Mouse (Mus musculus) gastrocnemius, adult 2 months (tissue): ENCODE measurements around the gene Spsb4. TPM values are rescaled to one million over a fixed set of nuclear protein-coding genes. Genes with fewer than 3 reads are reported as not detected.
A peak's percentile ranks its signal among the peaks of the same experiment; 100 is the strongest.

ENCODE experiments used
- DNase-seq: peaks from one replicate; pipeline ENCODE4 v3.0.0; 2022
- H3K27ac ChIP-seq: fragments of 200-600 bp; 2 replicates; pipeline ENCODE4 v1.8.1; 2022; ENCODE audit warnings: mild to moderate bottlenecking
- H3K4me3 ChIP-seq: fragments of 200-600 bp; 2 replicates; pipeline ENCODE4 v1.8.1; 2022; ENCODE audit warnings: mild to moderate bottlenecking, moderate library complexity
- CTCF ChIP-seq: fragments of 200-600 bp; IDR thresholded peaks from 2 replicates; pipeline ENCODE4 v1.8.1; 2022; ENCODE audit warnings: antibody characterized with exemption, mild to moderate bottlenecking, moderate library complexity
- intact Hi-C: fragments of 180-260 bp; cut with DNase I; formaldehyde crosslinking; loops from one replicate; pipeline ENCODE4 v1.15.1; 2025
- total RNA-seq, 2 experiments: library from RNA; stranded (reverse); gene quantifications; 2 replicates each; pipeline ENCODE4 v1.2.3; 2021

Gene Spsb4
- total RNA-seq, 2 experiments from 2014 or later = 0.94 to 2.3 TPM

GRCm38 (mm10) chr9:97011454-97012195, 7.0 kb downstream of the Spsb4 start:
- TF ChIP-seq CTCF = no peak
- intact Hi-C loops = no loop called here
- H3K4me3 ChIP-seq = no peak overlapping the region
- H3K27ac ChIP-seq = no peak overlapping the region
- DNase-seq = no peak

- H3K27ac ChIP-seq = no peak overlapping the region
- intact Hi-C loops = no loop called here
- no peak for TF ChIP-seq CTCF
- DNase-seq = no peak
- no peak overlapping the region for H3K4me3 ChIP-seq
Measured at GRCm38 (mm10) chr9:97010447-97010846, 8.2 kb downstream of the Spsb4 start.

DNA sequence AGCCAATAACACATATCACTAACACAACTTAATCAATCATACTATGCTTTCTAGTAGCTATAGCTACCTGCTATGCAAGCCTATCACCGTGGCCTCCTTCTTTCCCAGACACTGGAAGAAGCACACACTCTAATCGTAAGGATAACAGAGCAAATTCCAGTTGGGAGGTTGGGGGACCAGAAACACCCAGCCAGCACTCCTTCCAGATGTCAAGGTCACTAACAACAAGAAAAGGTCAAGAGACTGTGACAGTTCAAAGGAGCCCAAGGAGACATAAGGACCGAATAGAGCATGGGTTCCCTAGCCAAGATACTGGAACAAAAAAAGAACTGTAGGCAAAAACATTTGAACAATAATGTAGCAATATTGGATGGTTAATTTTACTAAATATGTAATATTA, 13.9 kb downstream of the Spsb4 start:
- TF ChIP-seq CTCF = no peak
- no peak for DNase-seq
- H3K4me3 ChIP-seq = no peak overlapping the region
- H3K27ac ChIP-seq = no peak overlapping the region
- intact Hi-C loops = no loop called here

DNA sequence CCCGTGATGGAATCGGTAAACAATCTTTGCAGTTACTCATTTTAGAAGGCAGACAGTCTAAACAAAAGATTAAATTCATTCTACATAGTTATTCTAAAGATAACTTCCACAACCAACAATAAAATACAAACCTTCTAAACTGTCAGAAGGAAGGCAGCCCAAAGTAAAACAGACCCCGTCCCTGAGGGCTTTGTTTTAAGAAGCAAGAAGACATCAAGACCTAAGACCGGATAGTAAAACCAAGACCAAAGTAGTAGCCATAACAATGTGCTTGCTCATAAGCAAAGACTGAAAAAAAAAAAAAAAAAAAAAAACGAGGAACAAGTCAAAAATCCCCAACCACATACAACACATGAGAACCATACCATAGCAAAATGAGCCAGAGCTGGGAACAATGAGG, 15.5 kb downstream of the Spsb4 start:
- Histone ChIP-seq H3K4me3 (no peak overlapping the region), H3K27ac (no peak overlapping the region)
- intact Hi-C loops = no loop called here
- DNase-seq = no peak
- no peak for TF ChIP-seq CTCF

GRCm38 (mm10) chr9:97002654-97003053, 16.0 kb downstream of the Spsb4 start:
- H3K4me3 ChIP-seq = no peak overlapping the region
- no peak overlapping the region for H3K27ac ChIP-seq
- intact Hi-C loops = no loop called here
- TF ChIP-seq CTCF = no peak
- DNase-seq = no peak

DNA sequence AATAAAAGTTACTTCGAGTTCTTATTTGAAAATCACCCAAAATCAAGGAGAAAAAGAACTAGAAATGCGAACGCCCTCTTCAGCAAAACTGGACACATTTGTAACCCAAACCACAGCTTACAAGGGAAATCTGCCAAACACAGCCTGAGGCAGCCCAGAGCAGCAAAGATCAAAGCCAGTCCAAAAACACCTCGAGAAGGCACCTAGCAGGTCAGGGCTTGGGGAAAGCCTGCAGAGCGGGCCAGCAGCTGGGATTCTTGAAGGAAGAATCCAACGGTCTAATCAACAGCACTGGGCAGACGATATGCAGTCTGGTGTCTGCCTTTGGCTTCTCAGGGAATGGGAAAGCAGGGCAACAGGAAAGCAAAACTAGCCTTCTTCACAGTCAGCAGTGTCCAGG, 16.6 kb downstream of the Spsb4 start:
- Histone ChIP-seq H3K27ac (no peak overlapping the region), H3K4me3 (no peak overlapping the region)
- intact Hi-C loops = no loop called here
- no peak for TF ChIP-seq CTCF
- DNase-seq = no peak

DNA sequence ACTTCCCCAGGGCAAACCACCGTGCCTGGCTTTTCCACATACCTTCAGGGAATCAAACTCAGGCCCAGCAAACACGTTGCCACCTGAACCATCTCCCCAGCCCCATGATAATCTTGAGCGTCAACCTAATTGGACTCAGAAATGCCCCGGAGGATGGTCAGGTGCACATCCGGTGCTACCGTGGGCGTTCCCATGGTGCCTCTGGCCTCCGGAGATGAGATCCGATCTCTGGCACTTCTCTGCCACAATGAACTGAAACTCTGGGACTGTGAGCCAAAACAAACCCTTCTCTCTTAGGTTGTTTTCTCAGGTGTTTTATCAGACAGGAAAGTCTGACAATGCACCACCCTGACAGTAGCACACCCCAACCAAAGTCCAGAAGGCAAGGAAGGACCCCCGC, 17.2 kb downstream of the Spsb4 start:
- TF ChIP-seq CTCF = no peak
- DNase-seq = no peak
- Histone ChIP-seq H3K4me3 (no peak overlapping the region), H3K27ac (no peak overlapping the region)
- intact Hi-C loops = no loop called here

- DNase-seq = no peak
- H3K4me3 ChIP-seq = no peak overlapping the region
- intact Hi-C loops = no loop called here
- H3K27ac ChIP-seq = no peak overlapping the region
- TF ChIP-seq CTCF = no peak
Measured at GRCm38 (mm10) chr9:96995717-96996116, 22.9 kb downstream of the Spsb4 start.

- Histone ChIP-seq H3K27ac (no peak overlapping the region), H3K4me3 (no peak overlapping the region)
- DNase-seq = no peak
- intact Hi-C loops = no loop called here
- TF ChIP-seq CTCF = no peak
Measured at GRCm38 (mm10) chr9:96994733-96995132, 23.9 kb downstream of the Spsb4 start.

DNA sequence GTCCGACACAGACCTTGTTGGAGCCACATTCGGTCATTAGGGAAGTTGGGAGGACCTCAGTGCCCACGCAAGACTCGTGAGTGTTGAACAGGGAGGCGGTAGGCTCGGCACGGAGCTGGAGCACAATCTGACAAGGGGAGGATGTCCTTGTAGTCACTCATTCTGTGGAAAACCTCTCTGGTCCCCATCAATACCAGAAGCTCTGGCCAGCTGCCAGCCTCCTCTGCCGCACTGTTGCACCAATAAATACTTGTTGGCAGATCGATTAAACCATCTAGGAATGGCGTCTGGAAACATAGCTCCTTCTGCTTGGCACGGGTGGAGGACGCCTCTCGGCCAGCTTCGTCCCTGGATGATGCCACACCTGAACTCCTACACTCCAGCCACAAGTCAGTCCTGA, 27.5 kb downstream of the Spsb4 start:
- no peak for TF ChIP-seq CTCF
- intact Hi-C loops = no loop called here
- H3K27ac ChIP-seq = no peak overlapping the region
- no peak overlapping the region for H3K4me3 ChIP-seq
- DNase-seq = no peak

DNA sequence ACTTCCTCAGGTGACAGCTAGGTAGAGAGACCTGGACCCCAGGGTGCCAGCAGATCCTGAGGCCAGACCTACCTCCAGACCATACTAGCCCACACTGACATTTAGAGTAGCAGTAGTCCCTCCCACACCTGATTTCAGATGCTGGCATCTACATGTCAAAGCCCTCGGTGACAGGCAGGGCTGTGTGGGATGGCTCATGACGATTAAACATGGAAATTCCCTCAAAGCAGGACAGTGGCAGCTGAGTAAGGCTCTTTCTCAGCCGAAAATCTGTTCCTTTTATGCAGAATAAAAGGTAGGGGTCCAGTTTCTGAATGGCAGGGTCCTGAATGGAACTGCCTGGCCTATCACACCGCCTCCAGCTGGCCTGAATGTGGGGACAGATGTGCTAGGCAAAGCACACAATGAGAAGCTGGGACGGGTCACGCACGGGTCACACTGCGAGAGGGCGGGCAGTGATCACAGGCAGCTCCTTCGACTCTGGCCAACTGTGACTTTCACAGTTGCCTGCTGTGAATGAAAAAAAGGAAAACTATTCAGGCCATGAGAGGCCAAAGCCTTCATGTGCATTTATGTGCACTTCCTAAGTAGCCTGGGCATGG, 29.2 kb downstream of the Spsb4 start:
- intact Hi-C loops = no loop called here
- peak; percentile 69 for DNase-seq
- Histone ChIP-seq H3K4me3 (no peak overlapping the region), H3K27ac (no peak overlapping the region)
- TF ChIP-seq CTCF = no peak

- H3K27ac ChIP-seq = peak overlapping the region; percentile 80
Measured at GRCm38 (mm10) chr9:96986797-96987473, 31.7 kb downstream of the Spsb4 start.

GRCm38 (mm10) chr9:96984034-96984433, 34.6 kb downstream of the Spsb4 start:
- intact Hi-C loops = no loop called here

More at GRCm38 (mm10) chr9:96986797-96987473, 31.7 kb downstream of the Spsb4 start:
- TF ChIP-seq CTCF = no peak
- intact Hi-C loops = no loop called here
- DNase-seq = peak; percentile 63
- H3K4me3 ChIP-seq = no peak overlapping the region

More at GRCm38 (mm10) chr9:96984034-96984433, 34.6 kb downstream of the Spsb4 start:
- DNase-seq = no peak
- Histone ChIP-seq H3K27ac (no peak overlapping the region), H3K4me3 (no peak overlapping the region)
- TF ChIP-seq CTCF = no peak
